In genomic region chr13:32530926-32531512, GRCm38 (mm10) we compare ENCODE assay signal across 16 mouse cellular contexts.
DNase-seq lines count a peak whose midpoint lies in the region; ATAC-seq lines count a peak whose summit lies in the region.
"Had no signal": no experiment of that assay in that cellular context is flagged by ENCODE, and none has a peak within 500 bp of the region (broad histone marks: within the 10 kb centered on the region; RNA-seq: fewer than 3 reads in every experiment).

No protein-coding gene starts in this region.

- peak; percentile 78 for ATAC-seq in forebrain, embryonic 13.5 days
- ATAC-seq in forebrain, embryonic 11.5 days (replicated peaks; ENCODE audit: low FRiP score): no peak
- ATAC-seq in hindbrain, embryonic 16.5 days: peak; percentile 45; the same call in 1 of the 2 replicates
- no peak for ATAC-seq in hindbrain, embryonic 14.5 days (ENCODE audit: low FRiP score)
- ATAC-seq: activated CD4-positive, CD25-positive, alpha-beta regulatory T cell, adult 4 months; hindbrain, postnatal 0 days; Patski had no signal

- 72% methylated on average over 3 of the region's 3 CpGs for WGBS in forebrain, embryonic 13.5 days
- WGBS in forebrain, embryonic 11.5 days: 80% methylated on average over 3 of the region's 3 CpGs
- WGBS in hindbrain, embryonic 16.5 days: 75% methylated on average over 3 of the region's 3 CpGs
- WGBS in hindbrain, embryonic 14.5 days: 87% methylated on average over 3 of the region's 3 CpGs

- H3K27ac ChIP-seq in forebrain, embryonic 13.5 days: no peak overlapping the region
- H3K27ac ChIP-seq in forebrain, embryonic 11.5 days (ENCODE audit: low read depth, low read length): no peak overlapping the region
- no peak overlapping the region for H3K27ac ChIP-seq in hindbrain, embryonic 16.5 days (ENCODE audit: low read depth, low read length)
- H3K27ac ChIP-seq in hindbrain, embryonic 14.5 days: no peak overlapping the region
- H3K27ac ChIP-seq: embryonic facial prominence, embryonic 10.5 days; hindbrain, postnatal 0 days had no signal

- H3K9ac ChIP-seq in forebrain, embryonic 13.5 days: no peak overlapping the region
- no peak overlapping the region for H3K9ac ChIP-seq in forebrain, embryonic 11.5 days (ENCODE audit: low read length)
- no peak overlapping the region for H3K9ac ChIP-seq in hindbrain, embryonic 16.5 days (ENCODE audit: low read depth, low read length)
- H3K9ac ChIP-seq in hindbrain, embryonic 14.5 days: no peak overlapping the region
- H3K9ac ChIP-seq: heart, embryonic 12.5 days had no signal

- no peaks in the 10 kb centered on the region for H3K4me1 ChIP-seq in forebrain, embryonic 13.5 days
- H3K4me1 ChIP-seq in forebrain, embryonic 11.5 days (replicated peaks; ENCODE audit: control insufficient read depth, insufficient read depth, low read length): no peaks in the 10 kb centered on the region
- no peaks in the 10 kb centered on the region for H3K4me1 ChIP-seq in hindbrain, embryonic 16.5 days (ENCODE audit: control insufficient read depth, insufficient read depth, low read depth, low read length)
- no peaks in the 10 kb centered on the region for H3K4me1 ChIP-seq in hindbrain, embryonic 14.5 days (replicated peaks; ENCODE audit: control insufficient read depth, insufficient read depth, low read length)
- H3K4me1 ChIP-seq: heart, embryonic 12.5 days had no signal

- no peak for DNase-seq in forebrain, embryonic 11.5 days (ENCODE audit: low spot score)
- no peak for DNase-seq in hindbrain, embryonic 14.5 days (ENCODE audit: low spot score)
- peak; percentile 18 for DNase-seq in brain, embryonic 18.5 days (ENCODE audit: low read depth, low spot score)
- DNase-seq in right cerebral cortex, adult 2 months (ENCODE audit: low spot score in 2 of 2): no peak
- DNase-seq: adrenal gland, postnatal 14 days; cerebellum, adult 2 months; gastrocnemius, postnatal 14 days; kidney, adult 11 months had no signal

- no peaks in the 10 kb centered on the region for H3K27me3 ChIP-seq in forebrain, embryonic 13.5 days
- no peaks in the 10 kb centered on the region for H3K27me3 ChIP-seq in forebrain, embryonic 11.5 days (ENCODE audit: control insufficient read depth, insufficient read depth, low read length)
- H3K27me3 ChIP-seq in hindbrain, embryonic 16.5 days (replicated peaks; ENCODE audit: control insufficient read depth, insufficient read depth, low read length): no peaks in the 10 kb centered on the region
- H3K27me3 ChIP-seq in hindbrain, embryonic 14.5 days (ENCODE audit: control insufficient read depth, insufficient read depth, low read length): no peaks in the 10 kb centered on the region
- H3K27me3 ChIP-seq: CH12.LX; heart, embryonic 12.5 days; Patski had no signal

- H3K9me3 ChIP-seq in forebrain, embryonic 13.5 days (replicated peaks): no peaks in the 10 kb centered on the region
- H3K9me3 ChIP-seq in forebrain, embryonic 11.5 days (ENCODE audit: control insufficient read depth, low read length): no peaks in the 10 kb centered on the region
- no peaks in the 10 kb centered on the region for H3K9me3 ChIP-seq in hindbrain, embryonic 16.5 days (ENCODE audit: control insufficient read depth, low read length)
- no peaks in the 10 kb centered on the region for H3K9me3 ChIP-seq in hindbrain, embryonic 14.5 days (ENCODE audit: control insufficient read depth, low read length)
- H3K9me3 ChIP-seq: embryonic facial prominence, embryonic 10.5 days; heart, embryonic 12.5 days had no signal

- H3K4me2 ChIP-seq in forebrain, embryonic 13.5 days: no peak overlapping the region
- no peak overlapping the region for H3K4me2 ChIP-seq in forebrain, embryonic 11.5 days (ENCODE audit: low read depth, low read length, severe bottlenecking)
- H3K4me2 ChIP-seq in hindbrain, embryonic 16.5 days (ENCODE audit: low read length): no peak overlapping the region
- no peak overlapping the region for H3K4me2 ChIP-seq in hindbrain, embryonic 14.5 days (replicated peaks)
- H3K4me2 ChIP-seq: heart, embryonic 12.5 days had no signal

- no peaks in the 10 kb centered on the region for H3K36me3 ChIP-seq in forebrain, embryonic 13.5 days (ENCODE audit: poor library complexity, severe bottlenecking)
- H3K36me3 ChIP-seq in forebrain, embryonic 11.5 days (ENCODE audit: control insufficient read depth, insufficient read depth, low read length): no peaks in the 10 kb centered on the region
- no peaks in the 10 kb centered on the region for H3K36me3 ChIP-seq in hindbrain, embryonic 16.5 days (ENCODE audit: control insufficient read depth, insufficient read depth, low read length)
- no peaks in the 10 kb centered on the region for H3K36me3 ChIP-seq in hindbrain, embryonic 14.5 days (replicated peaks; ENCODE audit: control insufficient read depth, insufficient read depth)
- H3K36me3 ChIP-seq: embryonic facial prominence, embryonic 10.5 days; heart, embryonic 12.5 days had no signal

- no peak overlapping the region for H3K4me3 ChIP-seq in forebrain, embryonic 13.5 days
- H3K4me3 ChIP-seq in forebrain, embryonic 11.5 days (ENCODE audit: low read depth, low read length): no peak overlapping the region
- no peak overlapping the region for H3K4me3 ChIP-seq in hindbrain, embryonic 16.5 days (ENCODE audit: low read length)
- H3K4me3 ChIP-seq in hindbrain, embryonic 14.5 days (replicated peaks; ENCODE audit: low read length): no peak overlapping the region
- H3K4me3 ChIP-seq: embryonic facial prominence, embryonic 10.5 days; heart, embryonic 12.5 days had no signal

Comparison
In these comparisons a context has a peak if more than half of its experiments do, and no peak if none do; other contexts are left out.
1. ATAC-seq: peak in forebrain, embryonic 13.5 days (single experiment) and hindbrain, embryonic 16.5 days (single experiment); none in forebrain, embryonic 11.5 days (single experiment) and hindbrain, embryonic 14.5 days (single experiment).